12 mouse cellular contexts compared by ENCODE assay signal in the genomic region with DNA sequence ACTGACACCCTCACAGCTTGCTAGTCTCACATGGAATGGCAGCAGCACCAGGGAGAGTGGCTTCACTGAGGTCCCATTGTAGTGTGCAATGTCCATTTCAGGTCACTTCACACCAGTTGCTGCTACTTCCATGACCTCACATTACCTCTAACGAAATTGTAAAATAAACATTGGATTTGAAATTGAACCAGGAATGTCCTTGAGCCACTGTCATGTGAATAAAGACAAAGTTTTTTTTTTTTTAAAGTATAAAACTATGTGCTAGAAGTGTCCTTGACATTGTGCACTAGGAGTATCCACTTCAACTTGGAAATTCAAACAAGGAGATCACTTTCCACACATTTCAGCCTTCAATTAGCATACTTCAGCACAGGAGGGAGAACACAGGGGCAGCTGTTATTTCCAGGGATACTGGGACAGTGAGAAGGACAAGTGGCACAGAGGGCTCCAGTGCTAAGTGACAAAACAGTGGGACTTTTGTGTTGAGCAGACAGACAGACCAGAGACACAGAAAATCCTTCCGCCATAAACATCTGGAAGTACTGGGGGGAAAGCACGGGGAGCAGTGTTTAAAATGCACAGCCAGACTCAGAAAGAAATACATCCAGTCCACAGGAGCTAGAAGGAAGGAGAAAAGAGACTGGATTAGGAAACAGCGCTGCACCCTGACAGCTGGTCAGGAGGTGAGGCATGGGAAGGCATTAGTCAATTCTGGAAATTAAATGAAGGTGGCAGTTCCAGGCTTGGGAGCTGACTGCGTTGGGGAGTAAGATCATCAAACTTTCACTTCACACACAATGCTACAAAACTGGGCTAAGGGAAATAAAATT. TPM values are rescaled to one million over a fixed set of nuclear protein-coding genes. Genes with fewer than 3 reads are reported as not detected.
A peak's percentile ranks its signal among the peaks of the same experiment; 100 is the strongest.
DNase-seq lines count a peak whose midpoint lies in the region; ATAC-seq lines count a peak whose summit lies in the region.
"Had no signal": no experiment of that assay in that cellular context is flagged by ENCODE, and none has a peak within 500 bp of the region (broad histone marks: within the 10 kb centered on the region; RNA-seq: fewer than 3 reads in every experiment).

No protein-coding gene starts in this region.

- no peak for DNase-seq in hindbrain, embryonic 14.5 days (ENCODE audit: low spot score)
- DNase-seq in brain, adult 2 months (ENCODE audit: low read depth, low spot score) = peak; percentile 33
- DNase-seq in ovary, postnatal 10 days (ENCODE audit: low spot score) = no peak
- DNase-seq in heart, adult 11 months = no peak
- DNase-seq in ovary, postnatal 14 days (ENCODE audit: low spot score) = no peak
- DNase-seq: kidney, postnatal 10 days had no signal

- H3K36me3 ChIP-seq in hindbrain, embryonic 15.5 days = no peaks in the 10 kb centered on the region
- no peaks in the 10 kb centered on the region for H3K36me3 ChIP-seq in hindbrain, embryonic 14.5 days (replicated peaks; ENCODE audit: control insufficient read depth, insufficient read depth)
- no peaks in the 10 kb centered on the region for H3K36me3 ChIP-seq in forebrain, embryonic 13.5 days (ENCODE audit: poor library complexity, severe bottlenecking)
- H3K36me3 ChIP-seq in lung, embryonic 16.5 days (ENCODE audit: control insufficient read depth, insufficient read depth, low read length) = no peaks in the 10 kb centered on the region
- H3K36me3 ChIP-seq: stomach, embryonic 15.5 days had no signal

- H3K27ac ChIP-seq in hindbrain, embryonic 15.5 days (replicated peaks) = no peak overlapping the region
- H3K27ac ChIP-seq in hindbrain, embryonic 14.5 days = no peak overlapping the region
- H3K27ac ChIP-seq in forebrain, embryonic 13.5 days = no peak overlapping the region
- H3K27ac ChIP-seq in lung, embryonic 16.5 days (ENCODE audit: low read length) = peak overlapping the region; percentile 53
- H3K27ac ChIP-seq: macrophage; stomach, embryonic 15.5 days had no signal

- 55% methylated on average over 5 of the region's 5 CpGs for WGBS in hindbrain, embryonic 15.5 days
- 63% methylated on average over 5 of the region's 5 CpGs for WGBS in hindbrain, embryonic 14.5 days
- 51% methylated on average over 5 of the region's 5 CpGs for WGBS in forebrain, embryonic 13.5 days
- 30% methylated on average over 5 of the region's 5 CpGs for WGBS in lung, embryonic 16.5 days

- ATAC-seq in hindbrain, embryonic 15.5 days (ENCODE audit: low FRiP score, low read depth) = peak; percentile 42; the same call in 1 of the 2 replicates
- ATAC-seq in hindbrain, embryonic 14.5 days (ENCODE audit: low FRiP score) = no peak
- ATAC-seq in forebrain, embryonic 13.5 days = peak; percentile 57; the same call in 1 of the 2 replicates
- peak; percentile 91 for ATAC-seq in lung, embryonic 16.5 days (ENCODE audit: low read depth)
- ATAC-seq: CD4-positive, CD25-positive, alpha-beta regulatory T cell, adult 4 months had no signal

- H3K9me3 ChIP-seq in hindbrain, embryonic 15.5 days = no peaks in the 10 kb centered on the region
- H3K9me3 ChIP-seq in hindbrain, embryonic 14.5 days (ENCODE audit: control insufficient read depth, low read length) = no peaks in the 10 kb centered on the region
- no peaks in the 10 kb centered on the region for H3K9me3 ChIP-seq in forebrain, embryonic 13.5 days (replicated peaks)
- no peaks in the 10 kb centered on the region for H3K9me3 ChIP-seq in lung, embryonic 16.5 days (ENCODE audit: control insufficient read depth, low read length)
- H3K9me3 ChIP-seq: stomach, embryonic 15.5 days had no signal

- no peaks in the 10 kb centered on the region for H3K4me1 ChIP-seq in hindbrain, embryonic 15.5 days (replicated peaks)
- no peaks in the 10 kb centered on the region for H3K4me1 ChIP-seq in hindbrain, embryonic 14.5 days (replicated peaks; ENCODE audit: control insufficient read depth, insufficient read depth, low read length)
- H3K4me1 ChIP-seq in forebrain, embryonic 13.5 days = peaks cover 12% of the 10 kb centered on the region
- H3K4me1 ChIP-seq in lung, embryonic 16.5 days (replicated peaks; ENCODE audit: control insufficient read depth, insufficient read depth, low read length) = no peaks in the 10 kb centered on the region; the same call in 1 of the 2 replicates
- H3K4me1 ChIP-seq: stomach, embryonic 15.5 days had no signal

- H3K4me2 ChIP-seq in hindbrain, embryonic 15.5 days = no peak overlapping the region
- no peak overlapping the region for H3K4me2 ChIP-seq in hindbrain, embryonic 14.5 days (replicated peaks)
- no peak overlapping the region for H3K4me2 ChIP-seq in forebrain, embryonic 13.5 days
- H3K4me2 ChIP-seq in lung, embryonic 16.5 days (ENCODE audit: low read depth, low read length) = no peak overlapping the region
- H3K4me2 ChIP-seq: stomach, embryonic 15.5 days had no signal

- H3K9ac ChIP-seq in hindbrain, embryonic 15.5 days = no peak overlapping the region
- no peak overlapping the region for H3K9ac ChIP-seq in hindbrain, embryonic 14.5 days
- no peak overlapping the region for H3K9ac ChIP-seq in forebrain, embryonic 13.5 days
- no peak overlapping the region for H3K9ac ChIP-seq in lung, embryonic 16.5 days (ENCODE audit: low read length)
- H3K9ac ChIP-seq: stomach, embryonic 15.5 days had no signal

- no peaks in the 10 kb centered on the region for H3K27me3 ChIP-seq in hindbrain, embryonic 15.5 days
- H3K27me3 ChIP-seq in hindbrain, embryonic 14.5 days (ENCODE audit: control insufficient read depth, insufficient read depth, low read length) = no peaks in the 10 kb centered on the region
- H3K27me3 ChIP-seq in forebrain, embryonic 13.5 days = no peaks in the 10 kb centered on the region
- no peaks in the 10 kb centered on the region for H3K27me3 ChIP-seq in lung, embryonic 16.5 days (ENCODE audit: control insufficient read depth, insufficient read depth, low read depth, low read length)
- H3K27me3 ChIP-seq: stomach, embryonic 15.5 days had no signal

- H3K4me3 ChIP-seq in hindbrain, embryonic 15.5 days = no peak overlapping the region
- no peak overlapping the region for H3K4me3 ChIP-seq in hindbrain, embryonic 14.5 days (replicated peaks; ENCODE audit: low read length)
- no peak overlapping the region for H3K4me3 ChIP-seq in forebrain, embryonic 13.5 days
- no peak overlapping the region for H3K4me3 ChIP-seq in lung, embryonic 16.5 days (ENCODE audit: low read length)
- H3K4me3 ChIP-seq: stomach, embryonic 15.5 days had no signal

RNA-seq across cellular contexts. Expression of a gene that starts 49.9 kb away (rescaled TPM):
- 2.2 and 2.9 TPM in 2 replicates for polyA plus RNA-seq in hindbrain, embryonic 15.5 days (2015; fragmentation: Nextera tagmentation; extraction: Ambion mirVana)
- polyA plus RNA-seq in hindbrain, embryonic 14.5 days (2014; fragmentation: Nextera tagmentation; extraction: Ambion mirVana) = 2.4 and 2.5 TPM in 2 replicates
- polyA plus RNA-seq in forebrain, embryonic 13.5 days (2015; fragmentation: Nextera tagmentation; extraction: Ambion mirVana) = 6.4 and 7.6 TPM in 2 replicates
- polyA plus RNA-seq in lung, embryonic 16.5 days (2015; fragmentation: Nextera tagmentation; extraction: Ambion mirVana) = 3.0 and 3.9 TPM in 2 replicates
- polyA plus RNA-seq: CD4-positive, CD25-positive, alpha-beta regulatory T cell, adult 4 months; macrophage had no signal
